Mouse (Mus musculus) CH12F3 (cell line): Measurements from ENCODE around the gene Stra6l.

ENCODE experiments used
- in situ Hi-C: fragments of 300-500 bp; cut with MboI; formaldehyde crosslinking; loops from 2 replicates; pipeline ENCODE4 v1.14.3; 2020; ENCODE audit warnings: low sequenced_read_pairs

Gene Stra6l

DNA sequence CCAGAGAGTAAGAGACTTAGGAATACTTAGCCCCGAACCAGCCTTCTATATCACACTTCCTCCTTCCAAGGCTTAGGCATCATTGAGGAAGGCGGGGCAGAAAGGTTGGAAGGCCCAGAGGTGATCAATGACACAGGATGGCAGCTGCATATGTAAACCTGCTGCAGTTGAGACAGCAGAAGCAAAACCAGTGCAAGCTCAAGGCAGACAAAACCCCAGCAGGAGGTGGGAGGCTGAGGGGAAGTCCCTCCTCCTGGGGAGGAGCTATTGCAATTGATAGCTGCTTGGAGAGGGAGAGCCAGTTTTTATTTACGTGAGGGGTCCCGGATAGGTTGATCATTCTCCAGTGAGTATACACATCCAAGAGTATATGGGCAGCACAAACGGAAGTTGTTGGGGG is 15.0 kb upstream of the Stra6l start:
- in situ Hi-C loops = no loop called here

DNA sequence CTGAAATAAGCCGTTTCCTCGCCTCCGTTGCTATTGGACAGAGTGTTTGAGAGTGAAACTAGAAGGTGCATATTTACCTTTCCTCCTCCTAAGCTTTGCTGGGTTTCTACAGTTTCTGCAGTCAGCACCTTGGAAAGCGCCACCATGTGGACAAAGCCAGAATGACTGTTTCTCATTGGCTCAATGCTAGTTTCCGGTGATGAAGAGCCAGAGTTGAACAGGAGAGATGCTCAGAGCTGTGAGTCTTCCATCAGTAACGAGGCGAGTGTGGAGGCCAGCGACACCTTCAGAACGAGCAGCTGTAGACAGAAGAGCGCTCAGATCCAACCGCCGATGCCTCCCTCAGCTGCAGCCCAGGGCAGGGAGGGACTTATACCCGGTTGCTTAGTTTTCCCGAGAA is 4.1 kb upstream of the Stra6l start:
- in situ Hi-C loops = no loop called here

GRCm38 (mm10) chr4:45846263-45846662 is 2.2 kb upstream of the Stra6l start:
- in situ Hi-C loops = no loop called here

DNA sequence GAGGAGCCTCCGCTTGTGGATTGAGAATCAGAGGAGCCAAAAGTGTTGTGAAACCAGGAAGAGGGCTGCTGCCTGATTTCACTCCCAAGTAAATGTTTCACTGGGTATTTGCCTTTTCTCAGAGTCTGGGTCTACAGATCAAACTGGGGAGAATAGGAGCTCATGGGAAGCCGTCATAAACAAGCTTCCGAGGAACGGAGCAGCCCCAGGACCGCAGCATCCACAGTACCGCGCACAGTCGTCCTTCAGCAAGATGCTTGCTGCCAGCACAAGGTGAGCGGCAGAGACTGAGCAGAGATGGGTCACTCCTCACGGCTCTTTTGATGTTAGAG is 327 bp downstream of the Stra6l start:
- in situ Hi-C loops = no loop called here

GRCm38 (mm10) chr4:45849419-45849818 is 955 bp downstream of the Stra6l start:
- in situ Hi-C loops = no loop called here

- in situ Hi-C loops = no loop called here
Measured at GRCm38 (mm10) chr4:45851640-45852051, 3.2 kb downstream of the Stra6l start.

- in situ Hi-C loops = no loop called here
Measured at GRCm38 (mm10) chr4:45853496-45854246, 5.2 kb downstream of the Stra6l start.

- in situ Hi-C loops = no loop called here
Measured at GRCm38 (mm10) chr4:45855803-45856424, 7.5 kb downstream of the Stra6l start.

GRCm38 (mm10) chr4:45861160-45861559 is 12.7 kb downstream of the Stra6l start:
- in situ Hi-C loops = no loop called here

- in situ Hi-C loops = no loop called here
Measured at GRCm38 (mm10) chr4:45867416-45867815, 19.0 kb downstream of the Stra6l start.

- in situ Hi-C loops = no loop called here
Measured at GRCm38 (mm10) chr4:45869021-45869815, 20.8 kb downstream of the Stra6l start.

DNA sequence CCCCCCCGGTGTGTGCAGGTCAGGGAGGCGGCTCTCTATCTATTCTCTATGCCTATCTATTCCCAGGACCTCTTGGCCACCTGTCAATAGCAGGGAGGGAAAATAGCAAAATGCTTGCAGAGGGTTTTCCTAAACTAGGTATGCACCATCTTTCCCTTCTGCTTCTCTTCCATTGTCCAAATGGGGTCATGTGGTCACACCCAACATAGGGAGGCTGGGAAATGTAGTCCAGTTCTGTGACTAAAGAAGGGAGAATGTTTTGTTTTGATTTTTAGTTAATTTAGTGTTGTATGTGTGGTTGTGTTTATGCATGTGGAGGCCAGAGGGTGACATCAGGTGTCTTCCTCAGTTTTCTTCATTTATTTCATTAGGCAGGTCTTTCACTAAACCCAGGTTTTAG is 23.7 kb downstream of the Stra6l start:
- in situ Hi-C loops = no loop called here

- in situ Hi-C loops = no loop called here
Measured at GRCm38 (mm10) chr4:45878929-45879328, 30.5 kb downstream of the Stra6l start.

DNA sequence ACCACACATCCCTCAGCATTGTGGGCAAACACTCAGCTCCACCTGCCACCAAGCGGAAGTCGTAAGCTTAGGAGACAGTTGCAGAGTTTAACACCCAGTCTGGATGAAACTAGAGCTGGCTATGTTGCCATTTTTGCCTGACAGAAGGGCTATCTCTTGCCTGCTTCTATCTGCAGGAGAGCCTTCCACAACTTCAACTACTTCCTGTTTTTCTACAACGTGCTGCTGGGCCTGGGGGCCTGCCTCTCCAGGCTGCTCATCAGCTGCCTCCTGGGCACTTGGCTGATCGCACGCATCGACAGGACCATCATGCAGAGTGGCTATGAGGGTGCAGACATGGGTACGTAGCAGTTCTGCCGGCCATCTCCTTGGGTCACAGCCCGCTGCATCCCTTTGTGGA is 34.1 kb downstream of the Stra6l start:
- in situ Hi-C loops = no loop called here

DNA sequence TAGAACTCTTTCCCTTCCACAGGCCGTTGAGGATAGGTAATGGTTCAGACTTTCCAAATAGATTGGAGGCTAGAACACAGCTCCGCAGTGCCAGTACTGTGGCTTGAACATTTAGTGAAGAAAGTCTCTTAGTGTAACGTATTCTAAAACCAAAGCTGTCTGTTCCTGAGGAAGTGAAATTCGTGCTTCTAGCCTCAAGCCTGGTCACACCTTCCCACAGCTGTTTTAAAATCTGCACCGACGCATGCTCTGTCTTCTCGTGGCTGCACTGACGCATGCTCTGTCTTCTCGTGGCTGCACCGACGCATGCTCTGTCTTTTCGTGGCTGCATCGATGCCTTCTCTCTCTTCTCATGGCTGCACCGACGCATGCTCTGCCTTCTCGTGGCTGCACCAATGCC is 34.8 kb downstream of the Stra6l start:
- in situ Hi-C loops = no loop called here

DNA sequence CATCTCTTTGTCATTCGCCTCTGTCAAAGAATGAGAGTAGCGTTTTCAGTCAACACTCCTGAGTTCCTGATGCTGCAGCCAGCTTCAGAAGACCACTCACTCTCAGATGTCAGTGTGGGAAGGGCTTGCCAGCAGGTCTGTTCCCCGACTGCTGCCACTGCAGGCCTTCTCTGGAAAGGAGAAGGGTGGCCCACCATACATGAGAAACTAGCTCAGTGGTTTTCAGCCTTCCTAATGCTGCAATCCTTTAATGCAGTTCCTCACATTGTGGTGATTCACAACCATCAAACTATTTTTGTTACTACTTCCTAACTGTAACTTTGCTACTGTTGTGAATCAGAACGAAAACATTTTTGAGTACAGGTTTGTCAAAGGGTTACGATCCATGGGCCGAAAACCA is 41.0 kb downstream of the Stra6l start:
- in situ Hi-C loops = no loop called here

- in situ Hi-C loops = no loop called here
Measured at GRCm38 (mm10) chr4:45890066-45890761, 41.8 kb downstream of the Stra6l start, which contains the start of gene Ccdc180. Gene Ccdc180 (plus strand): TSS chr4:45890303.

GRCm38 (mm10) chr4:45896425-45897081 is 48.1 kb downstream of the Stra6l start:
- in situ Hi-C loops = no loop called here

- in situ Hi-C loops = no loop called here
Measured at GRCm38 (mm10) chr4:45898413-45898812, 49.9 kb downstream of the Stra6l start.

- in situ Hi-C loops = no loop called here
Measured at GRCm38 (mm10) chr4:45909256-45909655, 60.8 kb downstream of the Stra6l start.

- in situ Hi-C loops = no loop called here
Measured at GRCm38 (mm10) chr4:45909924-45910323, 61.5 kb downstream of the Stra6l start.
